In genomic region chr2:103564427-103565023, GRCm38 (mm10) we compare ENCODE assay signal across 8 mouse cellular contexts. TPM values are rescaled to one million over a fixed set of nuclear protein-coding genes. Genes with fewer than 3 reads are reported as not detected.
DNase-seq lines count a peak whose midpoint lies in the region; ATAC-seq and TF ChIP-seq lines count a peak whose summit lies in the region.

No protein-coding gene starts in this region.

- WGBS in lung, embryonic 16.5 days = 13% methylated on average over 8 of the region's 8 CpGs
- WGBS in embryonic facial prominence, embryonic 14.5 days = 13% methylated on average over 8 of the region's 8 CpGs
- WGBS in limb, embryonic 14.5 days = 12% methylated on average over 8 of the region's 8 CpGs
- 13% methylated on average over 8 of the region's 8 CpGs for WGBS in stomach, embryonic 15.5 days
- 13% methylated on average over 8 of the region's 8 CpGs for WGBS in thymus, adult 2 months

- intact Hi-C loops in left cerebral cortex, postnatal 25 days (cut with DNase I) = loop anchor here (1.0 to 10.0 kb wide), 3 partner anchors 78 to 440 kb away; no protein-coding TSS in a partner anchor

- TF ChIP-seq POLR2A in limb, embryonic 14.5 days (IDR thresholded peaks at IDR 0.05; ENCODE audit: borderline replicate concordance, extremely low read depth, insufficient read depth, insufficient read length) = no peak
- no peak for TF ChIP-seq POLR2A in thymus, adult 2 months (IDR thresholded peaks at IDR 0.05; ENCODE audit: control insufficient read depth, extremely low read depth, insufficient read depth, low read length, poor library complexity)

- ATAC-seq in lung, embryonic 16.5 days (ENCODE audit: low read depth) = no peak
- no peak for ATAC-seq in embryonic facial prominence, embryonic 14.5 days (ENCODE audit: low read depth)
- ATAC-seq in limb, embryonic 14.5 days (ENCODE audit: low FRiP score, low read depth) = no peak
- ATAC-seq in stomach, embryonic 15.5 days (ENCODE audit: insufficient read depth, low FRiP score, low read depth) = no peak

- H3K4me3 ChIP-seq in lung, embryonic 16.5 days (ENCODE audit: low read length) = peak overlapping the region; percentile 68
- peak overlapping the region; percentile 68 for H3K4me3 ChIP-seq in embryonic facial prominence, embryonic 14.5 days (ENCODE audit: low read depth, low read length)
- peak overlapping the region; percentile 75 for H3K4me3 ChIP-seq in limb, embryonic 14.5 days (replicated peaks; ENCODE audit: low read length)
- peak overlapping the region; percentile 63 for H3K4me3 ChIP-seq in stomach, embryonic 15.5 days (replicated peaks)
- H3K4me3 ChIP-seq in thymus, adult 2 months (ENCODE audit: control insufficient read depth, insufficient read depth, low read length) = no peak overlapping the region

- peaks cover 13% of the 10 kb centered on the region; the same call in 1 of the 2 replicates for H3K4me1 ChIP-seq in lung, embryonic 16.5 days (replicated peaks; ENCODE audit: control insufficient read depth, insufficient read depth, low read length)
- peaks cover 27% of the 10 kb centered on the region for H3K4me1 ChIP-seq in embryonic facial prominence, embryonic 14.5 days (ENCODE audit: control insufficient read depth, insufficient read depth, low read length)
- peaks cover 25% of the 10 kb centered on the region for H3K4me1 ChIP-seq in limb, embryonic 14.5 days (ENCODE audit: control insufficient read depth, insufficient read depth, low read length)
- peaks cover 21% of the 10 kb centered on the region for H3K4me1 ChIP-seq in stomach, embryonic 15.5 days
- H3K4me1 ChIP-seq in thymus, adult 2 months (replicated peaks; ENCODE audit: control insufficient read depth, insufficient read depth, low read length) = peaks cover 5% of the 10 kb centered on the region

- H3K27me3 ChIP-seq in lung, embryonic 16.5 days (ENCODE audit: control insufficient read depth, insufficient read depth, low read depth, low read length) = no peaks in the 10 kb centered on the region
- H3K27me3 ChIP-seq in embryonic facial prominence, embryonic 14.5 days (replicated peaks; ENCODE audit: control insufficient read depth, insufficient read depth, low read length) = no peaks in the 10 kb centered on the region
- H3K27me3 ChIP-seq in limb, embryonic 14.5 days (ENCODE audit: control insufficient read depth, insufficient read depth, low read length) = no peaks in the 10 kb centered on the region
- H3K27me3 ChIP-seq in stomach, embryonic 15.5 days (replicated peaks) = no peaks in the 10 kb centered on the region
- H3K27me3 ChIP-seq in thymus, adult 2 months (ENCODE audit: control insufficient read depth, insufficient read depth, low read length) = no peaks in the 10 kb centered on the region

- no peaks in the 10 kb centered on the region for H3K36me3 ChIP-seq in lung, embryonic 16.5 days (ENCODE audit: control insufficient read depth, insufficient read depth, low read length)
- H3K36me3 ChIP-seq in embryonic facial prominence, embryonic 14.5 days (ENCODE audit: control insufficient read depth, insufficient read depth, low read length) = no peaks in the 10 kb centered on the region
- no peaks in the 10 kb centered on the region for H3K36me3 ChIP-seq in limb, embryonic 14.5 days (ENCODE audit: control insufficient read depth, insufficient read depth, low read length)
- H3K36me3 ChIP-seq in stomach, embryonic 15.5 days = no peaks in the 10 kb centered on the region
- H3K36me3 ChIP-seq in thymus, adult 2 months (ENCODE audit: control insufficient read depth, insufficient read depth, low read length) = no peaks in the 10 kb centered on the region

- no peak for DNase-seq in lung, postnatal 25 days (ENCODE audit: low spot score)
- DNase-seq in embryonic facial prominence, embryonic 14.5 days (ENCODE audit: low spot score) = no peak
- DNase-seq in limb, embryonic 14.5 days (ENCODE audit: low spot score) = peak; percentile 66
- no peak for DNase-seq in thymus, adult 2 months
- no peak for DNase-seq in left cerebral cortex, postnatal 25 days (ENCODE audit: low spot score in 2 of 2)
- DNase-seq in urinary bladder, postnatal 14 days (ENCODE audit: low spot score) = no peak

- H3K27ac ChIP-seq in lung, embryonic 16.5 days (ENCODE audit: low read length) = no peak overlapping the region
- H3K27ac ChIP-seq in embryonic facial prominence, embryonic 14.5 days (replicated peaks; ENCODE audit: low read depth, low read length) = no peak overlapping the region
- H3K27ac ChIP-seq in limb, embryonic 14.5 days (replicated peaks; ENCODE audit: low read depth, low read length) = no peak overlapping the region
- no peak overlapping the region for H3K27ac ChIP-seq in stomach, embryonic 15.5 days
- H3K27ac ChIP-seq in thymus, adult 2 months (ENCODE audit: control insufficient read depth, insufficient read depth, low read length) = no peak overlapping the region

- no peak for TF ChIP-seq CTCF in thymus, adult 2 months (IDR thresholded peaks at IDR 0.05; ENCODE audit: borderline replicate concordance, control insufficient read depth, extremely low read depth, insufficient read depth, low read length, poor library complexity)

- no peaks in the 10 kb centered on the region for H3K9me3 ChIP-seq in lung, embryonic 16.5 days (ENCODE audit: control insufficient read depth, low read length)
- no peaks in the 10 kb centered on the region for H3K9me3 ChIP-seq in embryonic facial prominence, embryonic 14.5 days (ENCODE audit: control insufficient read depth, low read length)
- no peaks in the 10 kb centered on the region for H3K9me3 ChIP-seq in limb, embryonic 14.5 days (ENCODE audit: control insufficient read depth, low read length)
- no peaks in the 10 kb centered on the region for H3K9me3 ChIP-seq in stomach, embryonic 15.5 days

- H3K4me2 ChIP-seq in lung, embryonic 16.5 days (ENCODE audit: low read depth, low read length) = peak overlapping the region; percentile 84
- peak overlapping the region; percentile 62 for H3K4me2 ChIP-seq in embryonic facial prominence, embryonic 14.5 days (ENCODE audit: low read depth, low read length)
- peak overlapping the region; percentile 88 for H3K4me2 ChIP-seq in limb, embryonic 14.5 days (replicated peaks; ENCODE audit: low read depth, low read length, severe bottlenecking)
- H3K4me2 ChIP-seq in stomach, embryonic 15.5 days = peak overlapping the region; percentile 99

- H3K9ac ChIP-seq in lung, embryonic 16.5 days (ENCODE audit: low read length) = no peak overlapping the region
- no peak overlapping the region; the same call in 1 of the 2 replicates for H3K9ac ChIP-seq in embryonic facial prominence, embryonic 14.5 days (ENCODE audit: low read depth, low read length)
- no peak overlapping the region for H3K9ac ChIP-seq in limb, embryonic 14.5 days (ENCODE audit: low read depth, low read length, severe bottlenecking)
- no peak overlapping the region for H3K9ac ChIP-seq in stomach, embryonic 15.5 days

RNA-seq across cellular contexts. Expression of gene Abtb2, which starts 1.6 kb away (rescaled TPM):
- polyA plus RNA-seq in lung, embryonic 16.5 days (2015; fragmentation: Nextera tagmentation; extraction: Ambion mirVana) = 6.6 and 7.7 TPM in 2 replicates
- polyA plus RNA-seq in embryonic facial prominence, embryonic 14.5 days (2014; fragmentation: Nextera tagmentation; extraction: Ambion mirVana) = 14.2 and 14.5 TPM in 2 replicates
- polyA plus RNA-seq in limb, embryonic 14.5 days (2012; rRNA removed) = 22.7 and 32.9 TPM in 2 replicates
- polyA plus RNA-seq in limb, embryonic 14.5 days (2014; fragmentation: Nextera tagmentation; extraction: Ambion mirVana) = 15.6 and 16.0 TPM in 2 replicates
- 4.5 and 5.3 TPM in 2 replicates for polyA plus RNA-seq in stomach, embryonic 15.5 days (2015; fragmentation: Nextera tagmentation; extraction: Ambion mirVana)
- polyA plus RNA-seq in thymus, adult 2 months (2012; rRNA removed) = 110 and 120 TPM in 2 replicates
- total RNA-seq in left cerebral cortex, postnatal 25 days (2021) = 10 to 100 TPM in 1 of 2 experiments, 1 to 10 TPM in 1; 9.8 to 11.4 TPM
